Mouse (Mus musculus): Measurements from ENCODE around the gene Mgat1.
"Not testable (repeated sequence)": the region's sequence is repeated elsewhere in the genome, so short reads cannot be mapped to it uniquely, and the experiment has no call there.

Gene Mgat1

DNA sequence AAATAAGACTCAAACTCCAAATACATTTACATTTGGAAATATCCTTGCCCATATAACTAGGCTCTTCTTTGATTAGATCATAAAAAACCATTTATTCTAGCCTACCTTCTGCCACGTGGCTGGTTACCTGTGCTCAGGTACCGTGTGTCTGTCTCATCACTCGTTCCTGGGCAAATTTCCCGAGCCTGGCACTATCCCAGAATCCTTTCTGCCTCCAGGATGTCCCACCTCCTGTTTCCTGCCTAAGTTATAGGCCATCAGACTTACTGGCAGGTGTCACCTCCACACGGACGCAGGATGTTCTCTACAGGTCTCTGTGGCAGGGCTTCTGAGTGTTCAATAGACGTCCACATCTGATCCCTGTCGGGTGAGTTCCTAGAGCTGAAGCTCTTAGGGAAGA lies 21.1 kb downstream of the Mgat1 start:
- no peak for DNase-seq

- DNase-seq: peak; percentile 53
Measured at GRCm38 (mm10) chr11:49266671-49267070, 22.7 kb downstream of the Mgat1 start.

- DNase-seq: no peak
Measured at GRCm38 (mm10) chr11:49267316-49267715, 23.3 kb downstream of the Mgat1 start.

GRCm38 (mm10) chr11:49267970-49268579 lies 24.1 kb downstream of the Mgat1 start:
- DNase-seq: peak; percentile 44

- DNase-seq: no peak
Measured at GRCm38 (mm10) chr11:49269761-49270160, 25.8 kb downstream of the Mgat1 start.

DNA sequence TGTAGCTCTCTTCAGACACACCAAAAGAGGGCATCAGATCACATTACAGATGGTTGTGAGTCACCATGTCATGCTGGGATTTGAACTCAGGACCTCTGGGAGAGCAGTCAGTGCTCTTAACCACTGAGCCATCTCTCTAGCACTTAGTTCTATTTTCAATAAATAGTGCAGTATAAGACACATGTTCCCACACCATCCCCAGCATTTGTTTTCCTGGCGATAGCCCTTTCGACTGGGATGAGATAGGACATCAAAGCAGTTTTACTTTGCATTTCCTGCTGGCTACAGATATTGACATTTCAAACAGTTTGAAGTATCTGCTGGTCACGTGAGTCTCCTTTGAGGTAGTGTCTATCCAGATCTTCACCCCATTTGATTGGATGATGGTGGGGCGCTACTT lies 26.4 kb downstream of the Mgat1 start:
- DNase-seq: no peak

GRCm38 (mm10) chr11:49271334-49271733 lies 27.3 kb downstream of the Mgat1 start:
- peak; percentile 52 for DNase-seq

DNA sequence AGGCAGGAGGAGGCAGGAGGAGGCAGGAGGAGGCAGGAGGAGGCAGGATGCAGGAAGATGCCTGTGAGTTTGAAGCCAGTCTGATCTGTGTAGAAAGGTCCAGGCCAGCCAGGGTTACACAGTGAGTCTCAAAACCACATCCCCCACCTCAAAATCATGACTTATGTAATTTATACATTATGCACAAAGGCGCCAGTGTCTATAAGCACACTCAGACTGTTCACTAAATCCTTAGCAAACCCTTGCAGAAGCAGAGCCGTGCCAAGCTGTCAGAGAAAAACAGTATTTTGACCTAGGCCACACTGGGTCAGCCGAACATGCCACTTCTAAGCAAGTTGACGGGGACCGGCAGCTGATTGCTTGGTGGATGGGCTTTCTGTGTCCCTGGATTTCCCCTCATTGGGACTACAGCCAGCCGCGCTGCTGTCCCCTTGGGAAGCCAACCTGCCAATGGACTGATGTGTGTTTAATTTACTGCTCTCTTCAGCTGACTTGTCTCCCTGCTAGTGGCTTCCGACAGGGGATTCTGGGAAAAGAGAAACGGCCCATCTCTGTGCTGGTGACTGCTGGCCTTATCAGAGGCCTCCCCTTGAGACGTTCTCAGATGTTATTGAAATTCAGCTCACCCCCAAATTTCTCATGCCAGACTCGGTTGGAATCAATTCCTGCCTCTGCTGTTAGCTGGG lies 30.0 kb downstream of the Mgat1 start:
- no peak for DNase-seq

DNA sequence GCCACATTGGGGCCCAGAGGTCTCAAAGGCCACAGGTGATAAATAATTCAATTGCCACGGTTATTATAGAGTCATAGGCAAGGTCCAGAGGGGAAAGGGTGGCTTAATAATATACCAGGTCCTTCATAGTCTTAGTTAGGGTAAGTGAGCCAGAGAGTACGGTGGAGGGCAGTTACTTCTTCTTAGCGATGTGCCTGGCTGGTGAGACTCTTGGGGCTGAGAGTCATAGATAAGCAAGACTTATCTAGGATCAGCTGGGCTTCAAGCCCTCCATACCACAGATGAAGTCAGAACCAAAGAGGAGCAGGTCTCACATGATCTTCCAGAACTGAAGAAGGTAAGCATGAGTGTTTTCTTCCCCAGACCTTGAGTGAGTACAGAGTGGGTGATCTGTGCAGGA lies 34.2 kb downstream of the Mgat1 start, which contains the start of gene Olfr1393:
Olfr1393 (plus strand) TSS at position 83 of the 400 bp plus-strand sequence.
- DNase-seq: no peak

- DNase-seq: not testable (repeated sequence)
Measured at GRCm38 (mm10) chr11:49284982-49285381, 41.0 kb downstream of the Mgat1 start, which contains the start of gene Olfr1392. Olfr1392 (plus strand) TSS chr11:49285282.

DNA sequence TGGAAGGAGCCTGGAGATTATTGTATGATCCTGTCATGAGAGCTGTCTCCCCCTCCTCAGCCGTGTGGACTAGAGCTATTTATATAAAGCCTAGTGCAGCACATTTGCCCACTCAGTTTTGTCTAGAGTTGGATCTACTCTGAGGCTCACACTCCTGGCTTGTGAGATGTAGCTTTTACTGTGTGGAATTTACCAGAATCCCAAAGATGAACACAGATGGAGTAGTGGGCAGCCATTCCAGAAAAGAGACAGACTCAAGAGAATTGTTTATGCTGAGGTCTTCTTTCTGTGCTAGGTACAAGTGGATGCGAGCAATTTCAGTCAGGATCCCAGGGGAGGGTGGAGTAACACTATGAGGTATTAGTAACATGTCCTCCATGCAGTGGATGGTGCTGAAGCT lies 43.3 kb downstream of the Mgat1 start:
- no peak for DNase-seq

GRCm38 (mm10) chr11:49292777-49293176 lies 48.8 kb downstream of the Mgat1 start:
- DNase-seq: no peak

DNA sequence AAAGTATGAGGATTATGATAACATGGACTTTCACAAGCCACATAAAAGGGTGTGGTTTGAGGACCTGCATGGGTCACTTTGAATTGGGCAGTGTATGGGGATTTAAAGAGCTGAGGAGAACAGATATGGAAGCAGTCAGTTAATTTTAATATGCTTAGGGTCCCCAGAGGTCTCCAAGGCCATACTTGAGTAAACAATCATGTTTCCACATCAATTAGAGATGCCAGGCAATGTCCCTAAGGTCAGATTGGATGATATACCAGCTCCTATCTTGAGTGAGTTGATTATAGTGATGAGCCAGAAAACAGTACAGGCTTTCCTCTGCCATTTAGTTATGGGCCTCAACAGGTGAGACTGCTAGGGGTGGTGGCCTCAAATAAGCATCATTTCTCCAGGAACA lies 60.5 kb downstream of the Mgat1 start, which contains the start of gene Olfr10:
Olfr10 (plus strand) TSS at position 301 of the 400 bp plus-strand sequence.
- DNase-seq: no peak

DNA sequence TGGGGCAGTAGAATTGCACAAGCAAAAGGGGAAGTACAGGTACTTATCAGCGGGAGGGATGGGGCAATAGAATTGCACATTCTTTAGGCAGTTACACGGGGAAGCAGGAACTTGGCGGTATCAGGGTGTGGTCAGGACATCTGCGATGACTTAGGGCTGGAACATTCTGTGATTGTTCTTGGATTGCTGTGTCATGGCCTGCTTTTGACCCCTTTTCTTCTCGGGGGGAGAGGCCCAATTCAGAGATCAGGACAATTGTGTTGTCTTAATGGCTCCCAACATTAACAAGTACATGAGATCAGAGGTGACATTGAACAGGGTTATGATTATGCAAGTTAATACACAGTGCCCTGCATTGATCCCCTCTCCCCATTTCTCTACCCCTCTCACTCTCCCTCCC lies 64.6 kb downstream of the Mgat1 start:
- DNase-seq: not testable (repeated sequence)

All from kidney, postnatal 10 days (tissue).